10 mouse cellular contexts compared by ENCODE assay signal in genomic region chr19:57293737-57294136, GRCm38 (mm10). TPM values are rescaled to one million over a fixed set of nuclear protein-coding genes. Genes with fewer than 3 reads are reported as not detected.
DNase-seq lines count a peak whose midpoint lies in the region; ATAC-seq and TF ChIP-seq lines count a peak whose summit lies in the region.
"Had no signal": no experiment of that assay in that cellular context is flagged by ENCODE, and none has a peak within 500 bp of the region (broad histone marks: within the 10 kb centered on the region; RNA-seq: fewer than 3 reads in every experiment).

No protein-coding gene starts in this region.

- H3K4me3 ChIP-seq in midbrain, postnatal 0 days (ENCODE audit: low read depth, low read length), result no peak overlapping the region
- H3K4me3 ChIP-seq in hindbrain, postnatal 0 days (ENCODE audit: low read length), result no peak overlapping the region
- H3K4me3 ChIP-seq: hindbrain, embryonic 15.5 days; myocyte had no signal

- peaks cover 5% of the 10 kb centered on the region; the same call in 1 of the 2 replicates for H3K36me3 ChIP-seq in midbrain, postnatal 0 days (ENCODE audit: insufficient read depth, low read length)
- no peaks in the 10 kb centered on the region for H3K36me3 ChIP-seq in hindbrain, postnatal 0 days (ENCODE audit: insufficient read depth, low read length)
- H3K36me3 ChIP-seq: hindbrain, embryonic 15.5 days had no signal

- no peak overlapping the region for H3K27ac ChIP-seq in midbrain, postnatal 0 days (ENCODE audit: low read depth, low read length)
- H3K27ac ChIP-seq in hindbrain, postnatal 0 days, result no peak overlapping the region
- H3K27ac ChIP-seq: hindbrain, embryonic 15.5 days had no signal

- H3K9ac ChIP-seq in midbrain, postnatal 0 days (replicated peaks; ENCODE audit: low read length, poor library complexity, severe bottlenecking), result no peak overlapping the region
- H3K9ac ChIP-seq in hindbrain, postnatal 0 days (replicated peaks; ENCODE audit: low read length), result no peak overlapping the region
- H3K9ac ChIP-seq: hindbrain, embryonic 15.5 days had no signal

- 32% methylated on average over 7 of the region's 7 CpGs for WGBS in midbrain, postnatal 0 days
- WGBS in hindbrain, postnatal 0 days, result 48% methylated on average over 7 of the region's 7 CpGs

- DNase-seq in adrenal gland, adult 2 months, result peak; percentile 32
- DNase-seq in adrenal gland, postnatal 4 days (ENCODE audit: low spot score in 2 of 2), result no peak
- DNase-seq in c-Kit-positive CD71-negative TER-119-negative erythroid progenitor cells, embryonic 14.5 days (ENCODE audit: low read depth), result peak; percentile 37
- no peak for DNase-seq in frontal cortex, adult 2 months (ENCODE audit: extremely low spot score in 1 of 2, low spot score in 1 of 2)
- DNase-seq in midbrain, postnatal 0 days (ENCODE audit: low spot score), result no peak
- no peak for DNase-seq in hindbrain, postnatal 0 days (ENCODE audit: low spot score)

- H3K9me3 ChIP-seq in midbrain, postnatal 0 days (ENCODE audit: low read length), result no peaks in the 10 kb centered on the region
- no peaks in the 10 kb centered on the region for H3K9me3 ChIP-seq in hindbrain, postnatal 0 days (ENCODE audit: low read length)
- H3K9me3 ChIP-seq: hindbrain, embryonic 15.5 days had no signal

- no peak overlapping the region for H3K4me2 ChIP-seq in midbrain, postnatal 0 days (ENCODE audit: low read depth, low read length, poor library complexity, severe bottlenecking)
- no peak overlapping the region for H3K4me2 ChIP-seq in hindbrain, postnatal 0 days (ENCODE audit: low read depth, low read length)
- H3K4me2 ChIP-seq: hindbrain, embryonic 15.5 days had no signal

- TF ChIP-seq CTCF in midbrain, postnatal 0 days (IDR thresholded peaks at IDR 0.05), result no peak
- no peak for TF ChIP-seq CTCF in hindbrain, postnatal 0 days (IDR thresholded peaks at IDR 0.05; ENCODE audit: low read depth)

- no peaks in the 10 kb centered on the region for H3K4me1 ChIP-seq in midbrain, postnatal 0 days (ENCODE audit: insufficient read depth, low read length)
- no peaks in the 10 kb centered on the region for H3K4me1 ChIP-seq in hindbrain, postnatal 0 days (ENCODE audit: insufficient read depth, low read length)
- H3K4me1 ChIP-seq: hindbrain, embryonic 15.5 days had no signal

- no peaks in the 10 kb centered on the region for H3K27me3 ChIP-seq in midbrain, postnatal 0 days (ENCODE audit: insufficient read depth, low read length)
- H3K27me3 ChIP-seq in hindbrain, postnatal 0 days (ENCODE audit: insufficient read depth, low read length), result no peaks in the 10 kb centered on the region
- H3K27me3 ChIP-seq: hindbrain, embryonic 15.5 days had no signal

- peak; percentile 56 to 59 for ATAC-seq in hematopoietic stem cell, adult 5-6 weeks (replicated peaks in 1 of 2; ENCODE audit: insufficient read depth in 1 of 2, low FRiP score in 2 of 2, low TSS enrichment in 1 of 2, low read depth in 1 of 2, poor library complexity in 2 of 2, severe bottlenecking in 2 of 2)
- ATAC-seq in megakaryocyte progenitor cell, adult 5-6 weeks (replicated peaks; ENCODE audit: poor library complexity), result peak; percentile 75
- ATAC-seq in midbrain, postnatal 0 days (ENCODE audit: low FRiP score), result no peak
- no peak for ATAC-seq in hindbrain, postnatal 0 days

RNA-seq across cellular contexts. Expression of gene Ablim1, which starts 21.0 kb away (rescaled TPM):
- 10 to 100 TPM; 33.6 to 39.9 TPM for total RNA-seq in adrenal gland, adult 2 months (2021)
- 15.8 and 20.5 TPM in 2 replicates for polyA plus RNA-seq in adrenal gland, adult 2 months (2012; rRNA removed)
- total RNA-seq in adrenal gland, postnatal 4 days (2021), result 10 to 100 TPM; 50.9 to 59.8 TPM
- total RNA-seq in hematopoietic stem cell, adult 5-6 weeks (2017), result 46.1 and 50.2 TPM in 2 replicates
- total RNA-seq in megakaryocyte progenitor cell, adult 5-6 weeks (2015), result 6.1 and 7.0 TPM in 2 replicates
- total RNA-seq in megakaryocyte progenitor cell, adult 5-6 weeks (2017), result 6.7 and 8.1 TPM in 2 replicates
- polyA plus RNA-seq in frontal cortex, adult 2 months (2012; rRNA removed), result 54.2 and 56.0 TPM in 2 replicates
- total RNA-seq in midbrain, postnatal 0 days (2014; rRNA removed), result 81.2 and 104 TPM in 2 replicates
- polyA plus RNA-seq in midbrain, postnatal 0 days (2015; fragmentation: Nextera tagmentation; extraction: Ambion mirVana), result 50.7 and 53.2 TPM in 2 replicates
- total RNA-seq in hindbrain, postnatal 0 days (2014; rRNA removed), result 71.7 and 110 TPM in 2 replicates
- 43.0 and 44.7 TPM in 2 replicates for polyA plus RNA-seq in hindbrain, postnatal 0 days (2015; fragmentation: Nextera tagmentation; extraction: Ambion mirVana)

Comparison
In these comparisons a context has a peak if more than half of its experiments do, and no peak if none do; other contexts are left out.
1. DNase-seq: peak in adrenal gland, adult 2 months (single experiment) and c-Kit-positive CD71-negative TER-119-negative erythroid progenitor cells, embryonic 14.5 days (single experiment); none in adrenal gland, postnatal 4 days (0 of 2), frontal cortex, adult 2 months (0 of 2), midbrain, postnatal 0 days (single experiment) and hindbrain, postnatal 0 days (single experiment).
2. ATAC-seq: peak in hematopoietic stem cell, adult 5-6 weeks (2 of 2) and megakaryocyte progenitor cell, adult 5-6 weeks (single experiment); none in midbrain, postnatal 0 days (single experiment) and hindbrain, postnatal 0 days (single experiment).